Comparison of ENCODE assay signal across 14 mouse cellular contexts in the genomic region with DNA sequence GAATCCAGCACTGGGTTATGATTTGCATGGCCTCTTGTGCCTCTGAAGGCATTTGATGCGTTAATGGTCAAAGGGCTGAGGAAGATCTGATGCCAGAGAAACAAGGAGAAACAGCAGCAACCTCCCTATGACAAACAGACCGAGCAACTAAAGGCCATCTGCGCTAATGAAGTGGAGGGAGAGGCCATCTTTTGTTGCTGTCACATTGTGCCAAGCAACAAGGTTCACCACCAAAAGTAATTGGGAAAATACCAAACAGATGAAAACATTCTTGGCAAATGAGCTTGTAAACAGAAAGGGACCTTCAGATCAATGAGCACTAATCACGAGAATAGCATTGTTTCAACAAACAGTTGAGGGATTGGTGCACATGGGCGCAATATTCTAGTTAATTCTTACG.
"Had no signal": no experiment of that assay in that cellular context is flagged by ENCODE, and none has a peak within 500 bp of the region (broad histone marks: within the 10 kb centered on the region; RNA-seq: fewer than 3 reads in every experiment).

No protein-coding gene starts in this region.

- H3K27me3 ChIP-seq: midbrain, embryonic 13.5 days; midbrain, embryonic 15.5 days; neural tube, embryonic 12.5 days; stomach, embryonic 15.5 days had no signal

- ATAC-seq: midbrain, embryonic 13.5 days; midbrain, embryonic 15.5 days had no signal

- H3K4me3 ChIP-seq: midbrain, embryonic 13.5 days; midbrain, embryonic 15.5 days; neural tube, embryonic 12.5 days; stomach, embryonic 15.5 days had no signal

- H3K9me3 ChIP-seq: midbrain, embryonic 13.5 days; midbrain, embryonic 15.5 days; neural tube, embryonic 12.5 days; stomach, embryonic 15.5 days had no signal

- H3K36me3 ChIP-seq: midbrain, embryonic 13.5 days; midbrain, embryonic 15.5 days; neural tube, embryonic 12.5 days; stomach, embryonic 15.5 days had no signal

- H3K4me1 ChIP-seq: midbrain, embryonic 13.5 days; midbrain, embryonic 15.5 days; neural tube, embryonic 12.5 days; stomach, embryonic 15.5 days had no signal

- H3K9ac ChIP-seq: lung, embryonic 14.5 days; midbrain, embryonic 13.5 days; midbrain, embryonic 15.5 days; neural tube, embryonic 12.5 days; stomach, embryonic 15.5 days had no signal

- DNase-seq: lung, adult 18-20 months; lung, embryonic 14.5 days; lung, postnatal 10 days; lung, postnatal 4 days; right cerebral cortex, postnatal 14 days; thymus, adult 2 months; thymus, postnatal 25 days; thymus, postnatal 4 days had no signal

- H3K27ac ChIP-seq: midbrain, embryonic 13.5 days; midbrain, embryonic 15.5 days; neural tube, embryonic 12.5 days; stomach, embryonic 15.5 days; stomach, postnatal 0 days had no signal

- H3K4me2 ChIP-seq: lung, embryonic 14.5 days; midbrain, embryonic 11.5 days; midbrain, embryonic 13.5 days; midbrain, embryonic 15.5 days; neural tube, embryonic 12.5 days; stomach, embryonic 15.5 days had no signal
